Mouse (Mus musculus): ENCODE results near the gene Ggt7.
"Not testable (repeated sequence)": the region's sequence is repeated elsewhere in the genome, so short reads cannot be mapped to it uniquely, and the experiment has no call there.

The Ggt7 gene

GRCm38 (mm10) chr2:155451256-155451655, 66.8 kb downstream of the Ggt7 start:
- H3K9me3 ChIP-seq (ENCODE audit: low read length), result no peaks in the 10 kb centered on the region
- H3K4me1 ChIP-seq (replicated peaks; ENCODE audit: low read depth, low read length), result peaks cover 11% of the 10 kb centered on the region
- no peak for TF ChIP-seq NANOG (IDR thresholded peaks at IDR 0.05; ENCODE audit: borderline replicate concordance, low read length)
- no peak for TF ChIP-seq CTCF (conservative IDR thresholded peaks at IDR 0.05; ENCODE audit: low read length)
- no peak for TF ChIP-seq POU5F1 (IDR thresholded peaks at IDR 0.05; ENCODE audit: borderline replicate concordance, low read length)
- no peak overlapping the region for H3K4me3 ChIP-seq (replicated peaks; ENCODE audit: low read length)
- H3K27me3 ChIP-seq (ENCODE audit: insufficient read depth, low read length), result no peaks in the 10 kb centered on the region
- no peaks in the 10 kb centered on the region for H3K36me3 ChIP-seq (ENCODE audit: insufficient read depth, low read length)

- H3K4me3 ChIP-seq (replicated peaks; ENCODE audit: low read length); H3K4me1 ChIP-seq (replicated peaks; ENCODE audit: low read depth, low read length); H3K9me3 ChIP-seq (ENCODE audit: low read length); H3K27me3 ChIP-seq (ENCODE audit: insufficient read depth, low read length); H3K36me3 ChIP-seq (ENCODE audit: insufficient read depth, low read length): not testable (repeated sequence)
These were observed 70.1 kb downstream of the Ggt7 start for GRCm38 (mm10) chr2:155447906-155448305.

GRCm38 (mm10) chr2:155443446-155443845, 74.6 kb downstream of the Ggt7 start:
- TF ChIP-seq POU5F1 (IDR thresholded peaks at IDR 0.05; ENCODE audit: borderline replicate concordance, low read length) (no peak), NANOG (IDR thresholded peaks at IDR 0.05; ENCODE audit: borderline replicate concordance, low read length) (no peak)
- no peaks in the 10 kb centered on the region for H3K27me3 ChIP-seq (ENCODE audit: insufficient read depth, low read length)
- no peak overlapping the region for H3K4me3 ChIP-seq (replicated peaks; ENCODE audit: low read length)
- no peaks in the 10 kb centered on the region for H3K9me3 ChIP-seq (ENCODE audit: low read length)
- H3K4me1 ChIP-seq (replicated peaks; ENCODE audit: low read depth, low read length), result no peaks in the 10 kb centered on the region
- no peaks in the 10 kb centered on the region for H3K36me3 ChIP-seq (ENCODE audit: insufficient read depth, low read length)

- Histone ChIP-seq H3K4me1 (replicated peaks; ENCODE audit: low read depth, low read length) (no peaks in the 10 kb centered on the region), H3K9me3 (ENCODE audit: low read length) (no peaks in the 10 kb centered on the region), H3K4me3 (replicated peaks; ENCODE audit: low read length) (no peak overlapping the region), H3K36me3 (ENCODE audit: insufficient read depth, low read length) (no peaks in the 10 kb centered on the region), H3K27me3 (ENCODE audit: insufficient read depth, low read length) (no peaks in the 10 kb centered on the region)
- no peak for TF ChIP-seq POU5F1 (IDR thresholded peaks at IDR 0.05; ENCODE audit: borderline replicate concordance, low read length)
- TF ChIP-seq CTCF (conservative IDR thresholded peaks at IDR 0.05; ENCODE audit: low read length), result no peak
- TF ChIP-seq NANOG (IDR thresholded peaks at IDR 0.05; ENCODE audit: borderline replicate concordance, low read length), result no peak
These were observed 75.1 kb downstream of the Ggt7 start for GRCm38 (mm10) chr2:155442916-155443315.
